Comparison of ENCODE assay signal across 1 mouse cellular context in the genomic region with DNA sequence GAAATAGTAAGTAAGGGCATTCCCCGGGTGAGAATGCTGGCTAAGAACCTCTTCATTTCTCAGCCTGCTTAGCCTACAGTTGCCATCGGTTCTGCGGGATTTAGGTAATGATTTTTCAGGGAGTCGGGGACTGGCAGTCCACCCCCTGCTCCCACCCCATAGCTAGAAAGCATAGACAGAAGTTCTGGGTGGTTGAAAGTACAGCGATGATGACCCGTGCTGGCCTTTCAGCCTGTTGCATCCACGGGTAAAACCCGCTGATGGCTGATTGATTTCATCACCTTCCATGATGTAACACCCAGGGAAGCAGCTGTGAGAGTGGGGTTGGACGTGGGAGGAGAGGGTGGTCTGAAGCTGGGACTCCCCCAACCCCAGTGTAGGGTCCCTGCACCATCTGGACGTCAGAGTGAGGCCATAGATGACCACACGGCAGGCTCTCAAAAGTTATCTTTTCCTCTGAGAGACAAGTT.
TF ChIP-seq lines count a peak whose summit lies in the region.

Gene Il23a (minus strand): TSS at position 51 of the 470 bp plus-strand sequence.

TF ChIP-seq in CH12.LX, 34 proteins besides CTCF, POLR2A, EP300 and RAD21:
- TF ChIP-seq ELF1 (IDR thresholded peaks at IDR 0.05; ENCODE audit: low read depth, low read length) (no peak), ETS1 (conservative IDR thresholded peaks at IDR 0.05; ENCODE audit: low read depth, low read length) (peak; percentile 87), MEF2A (IDR thresholded peaks at IDR 0.05; ENCODE audit: borderline replicate concordance, low read depth, low read length) (0 out of 2 replicates have a peak, but pooled peaks have one; percentile 7), IRF4 (IDR thresholded peaks at IDR 0.05; ENCODE audit: low read depth, low read length) (peak; percentile 56), BHLHE40 (IDR thresholded peaks at IDR 0.05; ENCODE audit: low read depth, low read length) (peak; percentile 50), TCF12 (IDR thresholded peaks at IDR 0.05; ENCODE audit: low read depth, low read length) (peak; percentile 31; the same call in 1 of the 2 replicates), MXI1 (IDR thresholded peaks at IDR 0.05; ENCODE audit: low read depth, low read length) (no peak)
TF ChIP-seq in CH12.LX: peak in this region for 5.
